ENCODE assay signal across 8 mouse cellular contexts in genomic region chr3:31095491-31096154, GRCm38 (mm10). TPM values are rescaled to one million over a fixed set of nuclear protein-coding genes. Genes with fewer than 3 reads are reported as not detected.
DNase-seq lines count a peak whose midpoint lies in the region; ATAC-seq lines count a peak whose summit lies in the region.

No protein-coding gene starts in this region.

- H3K4me3 ChIP-seq in forebrain, embryonic 15.5 days: peak overlapping the region; percentile 96
- peak overlapping the region; percentile 73 for H3K4me3 ChIP-seq in lung, embryonic 16.5 days (ENCODE audit: low read length)

- H3K9me3 ChIP-seq in forebrain, embryonic 15.5 days: no peaks in the 10 kb centered on the region
- H3K9me3 ChIP-seq in lung, embryonic 16.5 days (ENCODE audit: control insufficient read depth, low read length): no peaks in the 10 kb centered on the region

- H3K27me3 ChIP-seq in forebrain, embryonic 15.5 days: no peaks in the 10 kb centered on the region
- no peaks in the 10 kb centered on the region for H3K27me3 ChIP-seq in lung, embryonic 16.5 days (ENCODE audit: control insufficient read depth, insufficient read depth, low read depth, low read length)

- peak; percentile 1; the same call in 1 of the 2 replicates for ATAC-seq in forebrain, embryonic 15.5 days (replicated peaks)
- ATAC-seq in lung, embryonic 16.5 days (ENCODE audit: low read depth): peak; percentile 16; the same call in 1 of the 2 replicates
- peak; percentile 6; the same call in 1 of the 2 replicates for ATAC-seq in neutrophil, adult 5-6 weeks (ENCODE audit: extremely low read depth, insufficient number of reproducible peaks, low FRiP score, poor library complexity, severe bottlenecking)

- peak overlapping the region; percentile 99 for H3K27ac ChIP-seq in forebrain, embryonic 15.5 days (replicated peaks)
- H3K27ac ChIP-seq in lung, embryonic 16.5 days (ENCODE audit: low read length): peak overlapping the region; percentile 99

- under 1% methylated on average over 32 of the region's 33 CpGs for WGBS in forebrain, embryonic 15.5 days
- under 1% methylated on average over 32 of the region's 33 CpGs for whole genome bisulfite sequencing in lung, embryonic 16.5 days

- no peaks in the 10 kb centered on the region for H3K36me3 ChIP-seq in forebrain, embryonic 15.5 days
- H3K36me3 ChIP-seq in lung, embryonic 16.5 days (ENCODE audit: control insufficient read depth, insufficient read depth, low read length): peaks cover 2% of the 10 kb centered on the region; the same call in 1 of the 2 replicates

- DNase-seq in CD8-positive naive resting alpha-beta T cell, adult 2 months (ENCODE audit: low read depth in 2 of 2, low spot score in 2 of 2): peak; percentile 49 to 53
- DNase-seq in adrenal gland, postnatal 4 days (ENCODE audit: low spot score in 2 of 2): peak; percentile 12 to 33
- peak; percentile 53 for DNase-seq in heart, postnatal 4 days
- peak; percentile 73 for DNase-seq in layer of hippocampus, adult 9-11 months
- peak; percentile 74 for DNase-seq in thymus, postnatal 14 days

- H3K9ac ChIP-seq in forebrain, embryonic 15.5 days (replicated peaks): peak overlapping the region; percentile 92
- peak overlapping the region; percentile 77 for H3K9ac ChIP-seq in lung, embryonic 16.5 days (ENCODE audit: low read length)

- peaks cover 50% of the 10 kb centered on the region for H3K4me1 ChIP-seq in forebrain, embryonic 15.5 days
- peaks cover 33% of the 10 kb centered on the region for H3K4me1 ChIP-seq in lung, embryonic 16.5 days (replicated peaks; ENCODE audit: control insufficient read depth, insufficient read depth, low read length)

- peak overlapping the region; percentile 81 for H3K4me2 ChIP-seq in forebrain, embryonic 15.5 days (replicated peaks)
- peak overlapping the region; percentile 65 for H3K4me2 ChIP-seq in lung, embryonic 16.5 days (ENCODE audit: low read depth, low read length)

RNA-seq across cellular contexts. Expression of gene Skil, which starts 0.8 kb away (rescaled TPM):
- 10 to 100 TPM; 41.5 to 46.1 TPM for total RNA-seq in adrenal gland, postnatal 4 days (2021)
- polyA plus RNA-seq in forebrain, embryonic 15.5 days (2015; fragmentation: Nextera tagmentation; extraction: Ambion mirVana): 28.6 and 30.7 TPM in 2 replicates
- total RNA-seq in heart, postnatal 4 days (2021): 10 to 100 TPM; 26.7 to 27.1 TPM
- polyA plus RNA-seq in lung, embryonic 16.5 days (2015; fragmentation: Nextera tagmentation; extraction: Ambion mirVana): 20.6 and 22.2 TPM in 2 replicates
- 80.4 and 87.1 TPM in 2 replicates for total RNA-seq in neutrophil, adult 5-6 weeks (2017)

RNA-seq across cellular contexts. Expression of gene Cldn11, which starts 54.1 kb away (rescaled TPM):
- total RNA-seq in adrenal gland, postnatal 4 days (2021): 10 to 100 TPM; 24.3 to 27.6 TPM
- polyA plus RNA-seq in forebrain, embryonic 15.5 days (2015; fragmentation: Nextera tagmentation; extraction: Ambion mirVana): 34.8 and 40.0 TPM in 2 replicates
- 1 to 10 TPM; 3.2 to 3.7 TPM for total RNA-seq in heart, postnatal 4 days (2021)
- polyA plus RNA-seq in lung, embryonic 16.5 days (2015; fragmentation: Nextera tagmentation; extraction: Ambion mirVana): 5.0 and 5.8 TPM in 2 replicates
- not detected in 2 replicates for total RNA-seq in neutrophil, adult 5-6 weeks (2017)

Comparison
In these comparisons a context has a peak if more than half of its experiments do, and no peak if none do; other contexts are left out.
1. Peak in every context shown above with its lines: DNase-seq, ATAC-seq, H3K4me3 ChIP-seq and H3K27ac ChIP-seq.
2. DNase-seq: peak in every context shown above with its lines; median percentile 74 in thymus, postnatal 14 days; 73 in layer of hippocampus, adult 9-11 months; 53 in heart, postnatal 4 days; 51 in CD8-positive naive resting alpha-beta T cell, adult 2 months; 22 in adrenal gland, postnatal 4 days.
3. RNA of gene Cldn11, which starts 54.1 kb away (total RNA-seq): 24.3 to 27.6 TPM in adrenal gland, postnatal 4 days; 3.2 to 3.7 TPM in heart, postnatal 4 days and not detected in neutrophil, adult 5-6 weeks; every median in the first group is over 4 times any median in the second.